Mouse (Mus musculus): ENCODE data around the gene Magi2.

GRCm38 (mm10) chr5:19465383-19465782, 238.5 kb downstream of the Magi2 start:
- TF ChIP-seq CTCF (IDR thresholded peaks at IDR 0.05) (no peak), EP300 (IDR thresholded peaks at IDR 0.05) (no peak)

Data from lung, postnatal 0 days (tissue).